Mouse (Mus musculus) hindbrain, embryonic 16.5 days (tissue): ENCODE measurements at regions not wholly inside any gene's neighbourhood (a gene's known extent, or its start where the extent isn't known, plus 50 kb on each side); places are given as distances from the start of the nearest gene placed in this dataset.
A peak's percentile ranks its signal among the peaks of the same experiment; 100 is the strongest.

Experiments
- ATAC-seq: fragments of 200-750 bp; cut with Nextera tagmentation; 2 replicates; pipeline ENCODE4 v1.8.0; 2017; ENCODE audit warnings: moderate TSS enrichment, moderate library complexity
- H3K27ac ChIP-seq: fragments of 300-500 bp; sonication (generic); 2 replicates; pipeline ENCODE4 v1.5.1; 2014; ENCODE audit warnings: low read depth, mild to moderate bottlenecking, control low read depth, low read length, moderate library complexity
- H3K27me3 ChIP-seq: fragments of 300-500 bp; sonication (generic); replicated peaks from 2 replicates; pipeline ENCODE4 v1.6.1; 2014; ENCODE audit warnings: low read length; ENCODE audit not compliant: control insufficient read depth, insufficient read depth
- H3K36me3 ChIP-seq: fragments of 300-500 bp; sonication (generic); 2 replicates; pipeline ENCODE4 v1.6.1; 2014; ENCODE audit warnings: mild to moderate bottlenecking, low read length, moderate library complexity, mixed read lengths; ENCODE audit not compliant: control insufficient read depth, insufficient read depth
- H3K4me1 ChIP-seq: fragments of 300-500 bp; sonication (generic); 2 replicates; pipeline ENCODE4 v1.6.1; 2014; ENCODE audit warnings: low read depth, low read length; ENCODE audit not compliant: control insufficient read depth, insufficient read depth
- H3K4me2 ChIP-seq: fragments of 300-500 bp; sonication (generic); 2 replicates; pipeline ENCODE4 v1.6.1; 2014; ENCODE audit warnings: mild to moderate bottlenecking, low read length, control low read depth, moderate library complexity
- H3K4me3 ChIP-seq: fragments of 300-500 bp; sonication (generic); 2 replicates; pipeline ENCODE4 v1.5.1; 2014; ENCODE audit warnings: mild to moderate bottlenecking, low read length, control low read depth, moderate library complexity
- H3K9ac ChIP-seq: fragments of 300-500 bp; sonication (generic); 2 replicates; pipeline ENCODE4 v1.6.1; 2014; ENCODE audit warnings: low read depth, mild to moderate bottlenecking, control low read depth, low read length, moderate library complexity
- H3K9me3 ChIP-seq: fragments of 300-500 bp; sonication (generic); 2 replicates; pipeline ENCODE4 v1.6.1; 2014; ENCODE audit warnings: mild to moderate bottlenecking, low read length, moderate library complexity; ENCODE audit not compliant: control insufficient read depth
- WGBS: fragments of 180-500 bp; shearing (Covaris S2); extraction: QIAGEN DNeasy Blood & Tissue Kit; methylation state at CpG from one replicate; pipeline ENCODE4 v1.1.7; 2014; 5-methylcytosine and 5-hydroxymethylcytosine counted together

DNA sequence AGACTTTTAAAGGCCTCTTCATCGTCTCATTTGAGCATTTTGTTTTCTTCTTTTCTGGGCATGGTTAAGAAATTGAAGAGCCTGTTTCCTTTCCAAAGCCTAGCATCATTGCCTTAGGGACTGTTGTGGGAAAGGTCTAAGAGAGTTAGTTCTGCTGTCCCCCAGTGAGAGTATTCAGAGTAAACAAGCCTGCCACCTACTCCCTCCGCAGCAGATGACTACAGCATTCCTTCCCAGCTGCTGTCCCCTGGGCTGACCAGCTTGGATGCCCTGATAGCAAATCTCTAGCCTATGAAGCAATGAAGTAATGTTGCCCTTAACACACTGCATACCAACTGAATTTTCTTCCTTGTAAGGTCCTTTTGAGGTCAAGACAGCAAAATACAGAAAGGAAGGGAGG is 164.9 kb downstream of the Moxd1 start:
- Histone ChIP-seq H3K9ac (no peak overlapping the region), H3K4me1 (no peaks in the 10 kb centered on the region), H3K36me3 (no peaks in the 10 kb centered on the region), H3K4me2 (no peak overlapping the region), H3K4me3 (no peak overlapping the region), H3K9me3 (no peaks in the 10 kb centered on the region), H3K27me3 (no peaks in the 10 kb centered on the region), H3K27ac (no peak overlapping the region)
- ATAC-seq = no peak
- WGBS = 58% methylated on average over 2 of the region's 2 CpGs

DNA sequence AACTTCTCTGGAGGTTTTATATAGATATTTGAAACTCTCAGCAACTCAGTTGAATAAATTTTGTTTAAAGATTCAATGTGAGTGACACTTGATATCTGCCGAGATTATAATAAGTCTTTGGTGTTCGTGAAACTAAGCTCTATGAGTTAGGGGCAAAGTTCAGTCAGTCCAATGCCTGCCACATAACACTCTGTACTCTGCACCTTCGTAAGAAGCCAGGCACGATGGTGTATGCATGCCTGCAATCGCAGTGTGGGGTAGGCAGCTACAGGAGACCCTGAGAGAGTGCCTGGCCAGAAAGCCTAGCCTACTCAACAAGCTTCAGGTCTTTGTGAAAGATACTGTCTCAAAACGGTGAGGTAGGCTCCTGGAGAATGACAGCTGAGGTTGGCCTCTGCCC is 167.7 kb downstream of the Moxd1 start:
- H3K27me3 ChIP-seq = no peaks in the 10 kb centered on the region
- ATAC-seq = no peak
- no peaks in the 10 kb centered on the region for H3K4me1 ChIP-seq
- no peaks in the 10 kb centered on the region for H3K36me3 ChIP-seq
- H3K27ac ChIP-seq = no peak overlapping the region
- no peak overlapping the region for H3K4me2 ChIP-seq
- WGBS = 81% methylated on average over 6 of the region's 6 CpGs
- H3K9ac ChIP-seq = no peak overlapping the region
- H3K9me3 ChIP-seq = no peaks in the 10 kb centered on the region
- H3K4me3 ChIP-seq = no peak overlapping the region

DNA sequence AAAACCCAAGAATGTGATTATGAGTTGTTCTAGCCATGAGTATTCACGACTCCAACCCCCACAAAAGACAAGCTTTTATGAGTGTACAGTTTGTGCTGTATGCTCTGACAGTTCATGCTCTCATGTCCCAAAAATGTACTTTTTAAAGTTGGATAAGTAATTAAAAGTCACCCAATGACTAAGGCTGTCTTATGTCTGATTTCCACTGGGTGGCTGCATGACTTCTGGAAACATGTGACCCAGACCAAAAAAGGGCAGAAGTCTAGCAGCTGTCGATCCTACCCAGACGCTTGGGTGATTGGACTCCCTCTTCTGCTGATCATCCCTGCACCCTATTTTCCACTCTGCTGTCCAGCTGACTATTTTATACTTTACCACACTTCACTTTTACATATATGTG is 168.7 kb downstream of the Moxd1 start:
- no peaks in the 10 kb centered on the region for H3K36me3 ChIP-seq
- no peaks in the 10 kb centered on the region for H3K4me1 ChIP-seq
- H3K9ac ChIP-seq = no peak overlapping the region
- H3K4me3 ChIP-seq = no peak overlapping the region
- H3K27ac ChIP-seq = no peak overlapping the region
- H3K9me3 ChIP-seq = no peaks in the 10 kb centered on the region
- 87% methylated on average over 3 of the region's 3 CpGs for WGBS
- H3K4me2 ChIP-seq = no peak overlapping the region
- no peaks in the 10 kb centered on the region for H3K27me3 ChIP-seq
- ATAC-seq = no peak

DNA sequence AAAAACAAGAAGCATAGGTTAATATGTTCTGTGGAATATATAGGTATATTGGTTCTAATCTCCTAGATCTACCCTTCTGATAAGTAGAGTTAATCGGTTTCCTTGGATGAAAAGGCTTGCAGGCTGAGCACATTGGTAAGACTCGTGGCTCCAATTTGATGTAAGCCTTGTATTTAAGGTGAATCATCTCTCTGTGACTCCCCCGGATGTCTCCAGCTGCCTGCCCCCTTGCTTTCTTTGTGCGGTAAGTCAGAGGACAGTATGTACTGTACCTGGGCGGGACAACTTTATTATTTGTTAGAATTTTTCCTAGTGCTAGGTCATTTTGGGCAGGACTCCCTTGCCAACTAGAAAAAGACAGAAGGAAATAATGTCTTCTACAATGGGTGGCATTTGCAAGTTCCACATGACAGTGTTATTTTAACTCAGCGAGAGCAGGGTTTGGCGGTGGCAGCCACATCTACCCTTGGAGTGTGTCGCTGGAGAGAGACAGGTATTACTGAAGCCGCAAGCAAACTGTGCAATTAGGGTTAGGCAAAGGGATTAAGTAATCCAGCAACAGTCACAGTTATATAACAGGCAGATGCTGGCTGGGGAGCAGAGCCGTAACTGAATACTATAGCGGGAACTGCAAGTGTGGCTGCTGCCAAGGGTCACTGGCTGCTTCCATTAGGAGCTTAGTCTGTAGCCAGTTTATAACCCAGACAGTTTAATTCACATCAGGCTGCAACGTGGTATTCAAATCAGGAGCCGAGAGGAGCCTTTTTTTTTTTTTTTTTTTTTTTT is 172.9 kb downstream of the Moxd1 start:
- H3K9me3 ChIP-seq = no peaks in the 10 kb centered on the region
- no peak overlapping the region for H3K9ac ChIP-seq
- no peak for ATAC-seq
- H3K27me3 ChIP-seq = no peaks in the 10 kb centered on the region
- H3K27ac ChIP-seq = no peak overlapping the region
- H3K4me1 ChIP-seq = no peaks in the 10 kb centered on the region
- no peaks in the 10 kb centered on the region for H3K36me3 ChIP-seq
- 79% methylated on average over 13 of the region's 13 CpGs for WGBS
- no peak overlapping the region for H3K4me3 ChIP-seq
- no peak overlapping the region for H3K4me2 ChIP-seq

DNA sequence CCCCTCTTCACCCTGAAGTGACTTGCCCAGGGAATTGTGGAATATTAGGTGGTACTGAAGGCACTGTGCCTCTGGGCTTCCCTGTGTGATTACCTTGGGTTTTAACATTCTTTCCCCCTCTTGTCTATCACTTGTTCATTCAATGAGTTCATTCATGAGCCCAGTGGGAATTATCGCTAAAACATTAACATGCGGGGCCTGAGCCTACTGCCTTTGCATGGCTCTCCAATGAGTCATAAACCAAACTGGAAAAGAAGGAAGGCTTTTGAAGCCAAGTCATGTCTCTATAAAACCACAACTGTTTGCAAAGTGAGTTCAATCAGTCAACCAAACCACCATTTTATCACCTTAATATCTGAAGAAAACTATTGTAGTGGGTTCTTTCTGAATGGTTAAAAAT is 173.8 kb downstream of the Moxd1 start:
- Histone ChIP-seq H3K27me3 (no peaks in the 10 kb centered on the region), H3K4me1 (no peaks in the 10 kb centered on the region), H3K36me3 (no peaks in the 10 kb centered on the region), H3K9me3 (no peaks in the 10 kb centered on the region), H3K27ac (no peak overlapping the region), H3K9ac (no peak overlapping the region), H3K4me2 (no peak overlapping the region), H3K4me3 (no peak overlapping the region)
- ATAC-seq = no peak
- 88% methylated on average over 2 of the region's 2 CpGs for WGBS

DNA sequence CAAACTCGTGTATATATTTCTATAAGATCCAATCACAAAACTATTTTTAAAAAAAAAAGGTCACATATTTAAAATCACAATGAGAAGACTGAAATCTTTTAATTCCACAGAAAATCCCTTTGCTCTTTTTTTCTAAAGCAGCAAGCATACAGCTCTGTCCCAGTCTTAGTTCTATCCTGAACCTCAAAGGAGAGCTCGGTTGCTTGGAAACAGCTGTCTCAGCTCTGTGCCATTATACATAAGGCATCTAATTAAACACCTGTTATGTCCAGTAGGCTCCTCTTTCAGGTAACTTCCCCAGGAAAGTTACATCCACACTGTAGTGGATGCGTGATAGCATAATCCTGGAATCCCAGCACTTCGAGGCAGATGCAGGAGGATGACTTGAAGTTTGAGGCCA is 181.5 kb downstream of the Moxd1 start:
- peak; percentile 72; the same call in 1 of the 2 replicates for ATAC-seq

DNA sequence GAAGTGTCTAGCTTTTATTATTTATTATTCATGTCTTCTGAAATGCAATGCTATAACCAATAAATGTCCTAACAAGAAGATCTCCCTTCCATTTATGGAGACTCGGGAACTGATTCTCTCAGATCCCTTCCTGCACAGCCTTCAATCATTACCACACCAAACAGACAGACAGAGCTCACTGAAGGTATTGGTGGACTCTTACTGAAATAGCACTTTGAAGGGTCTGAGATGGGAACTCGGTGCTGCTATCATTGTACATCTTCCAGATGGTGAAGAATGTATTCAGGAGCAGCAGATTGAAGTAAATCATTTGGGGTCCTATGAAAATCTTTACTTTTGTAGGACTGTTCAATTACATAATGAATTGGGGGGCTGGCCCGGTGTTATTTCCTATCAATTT is 183.6 kb downstream of the Moxd1 start:
- Histone ChIP-seq H3K4me3 (no peak overlapping the region), H3K4me1 (0 out of 2 replicates have a peak, but pooled peaks cover 4% of the 10 kb centered on the region), H3K9ac (no peak overlapping the region), H3K27me3 (no peaks in the 10 kb centered on the region), H3K36me3 (no peaks in the 10 kb centered on the region), H3K27ac (no peak overlapping the region), H3K9me3 (no peaks in the 10 kb centered on the region), H3K4me2 (no peak overlapping the region)
- no peak for ATAC-seq
- WGBS = 31% methylated on average over 3 of the region's 3 CpGs

More for the DNA sequence above, 181.5 kb downstream of the Moxd1 start:
- no peak overlapping the region for H3K4me3 ChIP-seq
- WGBS = 72% methylated on average over 4 of the region's 4 CpGs
- H3K4me1 ChIP-seq = 0 out of 2 replicates have a peak, but pooled peaks cover 4% of the 10 kb centered on the region
- H3K4me2 ChIP-seq = no peak overlapping the region
- no peaks in the 10 kb centered on the region for H3K9me3 ChIP-seq
- no peaks in the 10 kb centered on the region for H3K36me3 ChIP-seq
- no peaks in the 10 kb centered on the region for H3K27me3 ChIP-seq
- no peak overlapping the region for H3K9ac ChIP-seq
- no peak overlapping the region for H3K27ac ChIP-seq

DNA sequence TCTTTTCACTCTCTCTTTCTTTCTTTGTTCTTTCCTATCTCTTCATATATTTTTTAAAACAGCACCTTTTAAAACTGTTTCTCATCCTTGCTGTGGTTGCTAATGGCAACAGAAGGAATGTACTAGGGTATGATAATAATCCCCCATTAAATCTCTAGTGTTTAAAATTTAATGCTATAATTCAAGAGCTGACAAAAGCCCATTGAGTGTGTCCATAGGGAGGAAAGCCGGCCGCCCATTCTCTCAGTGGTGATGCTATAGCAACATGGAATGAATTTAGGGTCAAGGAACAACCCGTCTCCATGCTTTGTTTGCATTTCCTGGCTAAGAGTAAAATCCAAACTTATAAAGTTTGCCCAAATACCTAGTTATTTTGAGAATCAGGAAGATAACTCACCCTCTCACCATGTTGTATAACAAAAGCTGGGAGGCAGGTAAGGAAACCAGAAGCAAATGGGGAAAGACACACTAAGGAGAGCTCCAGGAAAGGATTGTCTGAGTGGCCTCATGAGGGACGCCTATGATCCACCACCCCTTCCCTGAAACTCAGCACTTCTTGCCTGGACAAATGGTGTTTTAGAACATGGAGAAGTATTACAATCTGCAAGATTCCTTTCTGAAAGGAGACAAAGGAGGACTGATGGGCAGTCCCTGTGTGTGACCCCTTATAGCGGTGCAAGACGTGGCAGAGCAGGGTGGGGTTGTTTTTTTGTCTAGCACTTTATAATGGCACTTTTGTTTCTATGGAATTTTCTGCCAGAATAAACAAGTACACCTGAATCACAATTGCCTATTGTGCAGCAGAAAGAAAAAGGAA is 184.3 kb downstream of the Moxd1 start:
- Histone ChIP-seq H3K9ac (no peak overlapping the region), H3K4me2 (no peak overlapping the region), H3K27me3 (no peaks in the 10 kb centered on the region), H3K4me3 (no peak overlapping the region), H3K27ac (no peak overlapping the region), H3K4me1 (0 out of 2 replicates have a peak, but pooled peaks cover 4% of the 10 kb centered on the region), H3K36me3 (no peaks in the 10 kb centered on the region), H3K9me3 (no peaks in the 10 kb centered on the region)
- 15% methylated on average over 6 of the region's 6 CpGs for WGBS
- ATAC-seq = 0 out of 2 replicates have a peak, but pooled peaks have one; percentile 52

DNA sequence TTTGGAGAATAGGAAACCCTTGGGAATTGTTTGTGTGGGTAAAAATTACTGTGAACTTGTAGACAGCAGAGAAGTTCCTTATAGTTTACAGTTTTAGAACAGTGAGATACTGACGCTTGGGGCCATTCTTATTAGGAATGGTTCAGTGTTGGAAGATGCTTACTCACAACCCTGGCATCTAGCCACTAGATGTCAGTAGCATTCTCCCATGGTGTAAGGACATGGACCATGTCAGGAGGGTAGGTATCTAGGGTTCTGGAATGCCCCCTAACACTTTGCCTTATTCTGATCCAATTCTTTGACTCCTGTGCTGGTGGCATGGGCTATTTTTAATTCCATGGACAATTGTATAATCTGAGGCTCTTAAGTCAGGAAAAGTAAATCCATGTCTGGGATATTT is 185.3 kb upstream of the Ccn2 start:
- H3K36me3 ChIP-seq = no peaks in the 10 kb centered on the region
- 57% methylated on average over 1 of the region's 1 CpGs for WGBS
- no peaks in the 10 kb centered on the region for H3K9me3 ChIP-seq
- H3K4me1 ChIP-seq = 0 out of 2 replicates have a peak, but pooled peaks cover 4% of the 10 kb centered on the region
- no peak for ATAC-seq
- H3K9ac ChIP-seq = no peak overlapping the region
- no peak overlapping the region for H3K27ac ChIP-seq
- H3K4me3 ChIP-seq = no peak overlapping the region
- no peak overlapping the region for H3K4me2 ChIP-seq
- H3K27me3 ChIP-seq = no peaks in the 10 kb centered on the region
